Mouse (Mus musculus): ENCODE measurements around the gene Grin2d. TPM values are rescaled to one million over a fixed set of nuclear protein-coding genes. Genes with fewer than 3 reads are reported as not detected.
A peak's percentile ranks its signal among the peaks of the same experiment; 100 is the strongest.

Grin2d gene
- polyA plus RNA-seq, 2 experiments, result 0.61 to 4.9 TPM

DNA sequence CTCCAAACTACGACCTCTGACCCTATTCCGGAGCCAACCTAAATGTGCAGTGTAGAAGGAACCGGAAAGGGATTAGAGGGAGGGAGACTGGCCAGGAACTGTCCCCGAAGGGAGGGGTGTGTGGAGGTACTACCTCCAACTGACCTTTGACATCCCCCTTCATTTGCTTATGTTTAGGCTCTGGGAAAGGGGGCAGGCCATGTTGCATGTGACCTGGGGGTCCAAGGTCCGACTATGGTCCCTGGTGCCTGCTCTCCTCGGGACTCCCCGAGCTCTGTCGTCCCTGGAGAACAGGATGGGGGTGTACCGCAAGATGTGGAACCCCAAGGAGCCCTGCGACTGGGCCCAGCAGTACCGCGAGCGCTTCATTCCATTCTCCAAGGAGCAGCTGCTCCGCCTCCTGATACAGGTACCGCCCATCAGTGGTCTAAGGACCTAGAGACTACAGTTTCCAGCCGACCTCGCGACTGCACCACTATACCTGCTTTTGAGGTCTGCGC is 19.1 kb upstream of the Grin2d start:
- ATAC-seq (ENCODE audit: low FRiP score, low read depth) (peak; percentile 34), DNase-seq (ENCODE audit: low spot score) (peak; percentile 64)
- Histone ChIP-seq H3K27me3 (ENCODE audit: control insufficient read depth, insufficient read depth, low read length) (no peaks in the 10 kb centered on the region), H3K9me3 (ENCODE audit: control insufficient read depth, low read length) (no peaks in the 10 kb centered on the region), H3K4me2 (replicated peaks; ENCODE audit: low read depth, low read length, severe bottlenecking) (peak overlapping the region; percentile 89), H3K4me1 (ENCODE audit: control insufficient read depth, insufficient read depth, low read length) (peaks cover 6% of the 10 kb centered on the region; the same call in 1 of the 2 replicates), H3K36me3 (ENCODE audit: control insufficient read depth, insufficient read depth, low read length) (no peaks in the 10 kb centered on the region), H3K4me3 (replicated peaks; ENCODE audit: low read length) (peak overlapping the region; percentile 54), H3K27ac (replicated peaks; ENCODE audit: low read depth, low read length) (peak overlapping the region; percentile 53), H3K9ac (ENCODE audit: low read depth, low read length, severe bottlenecking) (peak overlapping the region; percentile 59)
- WGBS, result 2% methylated on average over 17 of the region's 19 CpGs
- no peak for TF ChIP-seq POLR2A (IDR thresholded peaks at IDR 0.05; ENCODE audit: borderline replicate concordance, extremely low read depth, insufficient read depth, insufficient read length)

DNA sequence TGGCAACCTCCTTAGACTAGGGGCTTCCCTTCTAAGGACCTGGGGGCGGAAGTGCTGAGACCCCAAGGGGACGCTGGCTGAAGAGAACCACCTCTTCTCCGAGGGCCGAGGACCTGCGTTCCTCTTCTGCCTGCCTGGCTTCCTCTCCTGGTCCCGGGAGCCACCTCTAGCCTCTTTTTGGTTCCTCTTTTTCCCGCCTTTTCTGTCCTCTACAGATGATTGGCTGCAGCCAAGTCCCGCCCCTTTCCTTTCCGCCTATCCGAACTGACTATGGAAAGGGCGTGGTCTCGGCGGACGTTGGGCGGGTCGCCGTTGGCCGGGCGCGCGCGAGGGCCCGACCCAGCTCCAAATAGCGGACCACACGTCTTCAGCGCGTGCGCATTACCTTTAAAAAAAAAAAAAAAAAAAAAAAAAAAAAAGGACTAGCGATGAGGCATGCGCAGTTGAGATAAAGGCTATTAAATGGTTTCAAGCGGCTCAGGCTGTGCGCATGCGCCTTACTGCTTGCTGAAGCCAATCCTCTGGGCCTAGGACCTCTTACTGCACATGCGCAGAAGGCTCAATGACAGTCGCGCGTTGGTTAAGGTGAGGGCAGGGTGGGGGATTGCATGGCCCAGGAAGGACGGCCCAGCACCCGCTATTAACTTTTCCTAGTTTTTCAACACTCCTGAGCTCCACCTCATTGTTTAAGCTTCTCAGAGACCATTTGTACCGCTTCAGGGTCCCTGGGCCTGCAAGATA is 18.5 kb upstream of the Grin2d start, which contains the start of the genes Syngr4 and Tmem143:
TSS of gene Syngr4 (minus strand) at position 198 of the 741 bp plus-strand sequence.
TSS of gene Tmem143 (plus strand) at position 425 of the 741 bp plus-strand sequence.
- Histone ChIP-seq H3K9me3 (ENCODE audit: control insufficient read depth, low read length) (no peaks in the 10 kb centered on the region), H3K9ac (ENCODE audit: low read depth, low read length, severe bottlenecking) (peak within 1 kb of the TSS; percentile 59), H3K27me3 (ENCODE audit: control insufficient read depth, insufficient read depth, low read length) (no peaks in the 10 kb centered on the region), H3K4me3 (replicated peaks; ENCODE audit: low read length) (peak within 1 kb of the TSS; percentile 54), H3K4me1 (ENCODE audit: control insufficient read depth, insufficient read depth, low read length) (peaks cover 6% of the 10 kb centered on the region; the same call in 1 of the 2 replicates), H3K36me3 (ENCODE audit: control insufficient read depth, insufficient read depth, low read length) (no peaks in the 10 kb centered on the region), H3K27ac (replicated peaks; ENCODE audit: low read depth, low read length) (peak within 1 kb of the TSS; percentile 53), H3K4me2 (replicated peaks; ENCODE audit: low read depth, low read length, severe bottlenecking) (peak within 1 kb of the TSS; percentile 89)
- TF ChIP-seq POLR2A (IDR thresholded peaks at IDR 0.05; ENCODE audit: borderline replicate concordance, extremely low read depth, insufficient read depth, insufficient read length), result peak; percentile 75; the same call in 1 of the 2 replicates
- DNase-seq (ENCODE audit: low spot score) (peak; percentile 100), ATAC-seq (ENCODE audit: low FRiP score, low read depth) (peak; percentile 97)
- WGBS, result 1% methylated on average over 40 of the region's 40 CpGs

GRCm38 (mm10) chr7:45895931-45896516 is 17.8 kb upstream of the Grin2d start:
- WGBS, result 79% methylated on average over 6 of the region's 6 CpGs
- ATAC-seq (ENCODE audit: low FRiP score, low read depth) (no peak), DNase-seq (ENCODE audit: low spot score) (no peak)
- TF ChIP-seq POLR2A (IDR thresholded peaks at IDR 0.05; ENCODE audit: borderline replicate concordance, extremely low read depth, insufficient read depth, insufficient read length), result no peak
- H3K4me2 ChIP-seq (replicated peaks; ENCODE audit: low read depth, low read length, severe bottlenecking), result peak overlapping the region; percentile 44
- peaks cover 6% of the 10 kb centered on the region; the same call in 1 of the 2 replicates for H3K4me1 ChIP-seq (ENCODE audit: control insufficient read depth, insufficient read depth, low read length)
- H3K36me3 ChIP-seq (ENCODE audit: control insufficient read depth, insufficient read depth, low read length), result no peaks in the 10 kb centered on the region
- no peaks in the 10 kb centered on the region for H3K27me3 ChIP-seq (ENCODE audit: control insufficient read depth, insufficient read depth, low read length)
- 0 out of 2 replicates have a peak overlapping the region, but pooled peaks have one; percentile 16 for H3K4me3 ChIP-seq (replicated peaks; ENCODE audit: low read length)
- H3K9me3 ChIP-seq (ENCODE audit: control insufficient read depth, low read length), result no peaks in the 10 kb centered on the region
- no peak overlapping the region for H3K9ac ChIP-seq (ENCODE audit: low read depth, low read length, severe bottlenecking)
- no peak overlapping the region for H3K27ac ChIP-seq (replicated peaks; ENCODE audit: low read depth, low read length)

DNA sequence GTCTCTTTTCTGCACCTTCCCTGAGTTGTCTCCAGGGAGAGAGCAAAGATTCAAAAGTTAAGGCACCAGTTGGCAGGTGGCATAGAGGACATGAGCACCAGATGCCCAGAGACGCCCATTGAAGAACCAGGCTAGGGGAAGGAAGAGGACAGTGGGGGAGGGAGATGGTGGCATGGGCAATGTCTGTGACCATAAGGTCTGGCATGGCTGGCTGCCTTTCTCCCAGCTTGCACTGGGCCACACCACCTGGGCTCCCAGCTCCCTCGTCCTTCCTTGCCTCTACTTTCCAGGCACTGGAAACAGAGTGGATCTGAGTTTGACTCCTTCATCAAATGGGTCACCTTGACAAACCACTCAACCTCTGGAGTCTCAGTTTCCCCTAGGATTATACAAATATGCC is 14.5 kb upstream of the Grin2d start:
- WGBS, result 83% methylated on average over 2 of the region's 2 CpGs
- H3K9me3 ChIP-seq (ENCODE audit: control insufficient read depth, low read length), result no peaks in the 10 kb centered on the region
- H3K4me1 ChIP-seq (ENCODE audit: control insufficient read depth, insufficient read depth, low read length), result 0 out of 2 replicates have a peak, but pooled peaks cover 1% of the 10 kb centered on the region
- H3K4me3 ChIP-seq (replicated peaks; ENCODE audit: low read length), result no peak overlapping the region
- H3K4me2 ChIP-seq (replicated peaks; ENCODE audit: low read depth, low read length, severe bottlenecking), result no peak overlapping the region
- ATAC-seq (ENCODE audit: low FRiP score, low read depth) (no peak), DNase-seq (ENCODE audit: low spot score) (no peak)
- H3K27ac ChIP-seq (replicated peaks; ENCODE audit: low read depth, low read length), result no peak overlapping the region
- no peaks in the 10 kb centered on the region for H3K36me3 ChIP-seq (ENCODE audit: control insufficient read depth, insufficient read depth, low read length)
- TF ChIP-seq POLR2A (IDR thresholded peaks at IDR 0.05; ENCODE audit: borderline replicate concordance, extremely low read depth, insufficient read depth, insufficient read length), result no peak
- no peaks in the 10 kb centered on the region for H3K27me3 ChIP-seq (ENCODE audit: control insufficient read depth, insufficient read depth, low read length)
- H3K9ac ChIP-seq (ENCODE audit: low read depth, low read length, severe bottlenecking), result no peak overlapping the region

GRCm38 (mm10) chr7:45887246-45887645 is 9.1 kb upstream of the Grin2d start:
- Histone ChIP-seq H3K27me3 (ENCODE audit: control insufficient read depth, insufficient read depth, low read length) (no peaks in the 10 kb centered on the region), H3K4me1 (ENCODE audit: control insufficient read depth, insufficient read depth, low read length) (no peaks in the 10 kb centered on the region), H3K9ac (ENCODE audit: low read depth, low read length, severe bottlenecking) (no peak overlapping the region), H3K4me2 (replicated peaks; ENCODE audit: low read depth, low read length, severe bottlenecking) (no peak overlapping the region), H3K27ac (replicated peaks; ENCODE audit: low read depth, low read length) (no peak overlapping the region), H3K4me3 (replicated peaks; ENCODE audit: low read length) (no peak overlapping the region), H3K9me3 (ENCODE audit: control insufficient read depth, low read length) (no peaks in the 10 kb centered on the region), H3K36me3 (ENCODE audit: control insufficient read depth, insufficient read depth, low read length) (peaks cover 37% of the 10 kb centered on the region)
- 57% methylated on average over 3 of the region's 3 CpGs for WGBS
- DNase-seq (ENCODE audit: low spot score), result no peak
- ATAC-seq (ENCODE audit: low FRiP score, low read depth), result no peak
- no peak for TF ChIP-seq POLR2A (IDR thresholded peaks at IDR 0.05; ENCODE audit: borderline replicate concordance, extremely low read depth, insufficient read depth, insufficient read length)
